Mouse (Mus musculus) thymus, postnatal 36 days (tissue): ENCODE results near the gene Gm973.

ENCODE experiments used
- DNase-seq, 2 experiments: peaks; one replicate each; pipeline ENCODE4 v3.0.0; 2022; ENCODE audit warnings: mixed read lengths in 2 of 2

The Gm973 gene

DNA sequence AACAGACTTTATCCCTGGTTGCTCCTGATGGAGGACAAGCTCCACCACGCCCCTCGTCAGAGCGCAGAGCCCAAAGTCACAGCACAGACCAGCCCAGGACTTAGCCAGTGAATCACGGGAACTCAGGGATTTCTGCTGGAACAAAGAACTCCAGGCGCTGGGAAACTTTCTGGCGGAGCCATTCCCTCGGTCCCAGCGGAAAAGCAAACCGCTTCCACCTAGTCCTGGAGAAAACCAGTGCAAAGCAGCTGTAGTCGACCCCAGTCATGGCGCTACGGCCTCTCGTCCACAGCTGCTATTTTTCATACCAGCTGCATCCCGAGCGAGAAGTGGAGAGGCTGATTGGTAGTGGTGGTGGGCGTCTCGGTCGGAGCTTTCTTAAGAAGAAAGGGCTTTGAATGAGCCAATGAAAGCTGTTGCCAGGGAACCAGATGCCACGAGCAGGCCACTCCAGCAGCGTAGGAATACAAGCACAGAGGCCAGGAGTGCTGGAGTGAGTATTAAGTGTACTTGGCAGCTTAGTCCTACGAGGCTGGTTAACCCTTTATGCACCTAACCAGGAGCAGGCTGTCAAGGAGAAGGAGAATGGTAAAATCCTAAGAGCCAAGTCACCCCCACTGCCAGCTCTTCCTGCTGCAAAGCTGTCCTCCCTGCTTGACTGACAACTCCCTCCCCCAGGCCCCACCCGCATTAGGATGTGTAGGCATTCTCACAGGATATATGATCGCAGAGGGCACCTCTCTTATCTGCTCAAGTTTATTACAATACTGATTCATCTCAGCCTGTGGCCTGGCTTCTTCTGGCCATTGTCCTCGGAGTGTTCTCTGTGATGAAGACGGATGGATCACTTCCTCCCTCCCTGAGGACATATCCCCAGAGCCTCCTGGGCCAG is at the start of gene Gm973:
TSS of gene Gm973 (plus strand) at position 239 of the 892 bp plus-strand sequence.
- no peak for DNase-seq

GRCm38 (mm10) chr1:59469170-59469569 is 46.9 kb upstream of the Gm973 start:
- no peak for DNase-seq

GRCm38 (mm10) chr1:59470766-59471165 is 45.3 kb upstream of the Gm973 start:
- no peak for DNase-seq

DNA sequence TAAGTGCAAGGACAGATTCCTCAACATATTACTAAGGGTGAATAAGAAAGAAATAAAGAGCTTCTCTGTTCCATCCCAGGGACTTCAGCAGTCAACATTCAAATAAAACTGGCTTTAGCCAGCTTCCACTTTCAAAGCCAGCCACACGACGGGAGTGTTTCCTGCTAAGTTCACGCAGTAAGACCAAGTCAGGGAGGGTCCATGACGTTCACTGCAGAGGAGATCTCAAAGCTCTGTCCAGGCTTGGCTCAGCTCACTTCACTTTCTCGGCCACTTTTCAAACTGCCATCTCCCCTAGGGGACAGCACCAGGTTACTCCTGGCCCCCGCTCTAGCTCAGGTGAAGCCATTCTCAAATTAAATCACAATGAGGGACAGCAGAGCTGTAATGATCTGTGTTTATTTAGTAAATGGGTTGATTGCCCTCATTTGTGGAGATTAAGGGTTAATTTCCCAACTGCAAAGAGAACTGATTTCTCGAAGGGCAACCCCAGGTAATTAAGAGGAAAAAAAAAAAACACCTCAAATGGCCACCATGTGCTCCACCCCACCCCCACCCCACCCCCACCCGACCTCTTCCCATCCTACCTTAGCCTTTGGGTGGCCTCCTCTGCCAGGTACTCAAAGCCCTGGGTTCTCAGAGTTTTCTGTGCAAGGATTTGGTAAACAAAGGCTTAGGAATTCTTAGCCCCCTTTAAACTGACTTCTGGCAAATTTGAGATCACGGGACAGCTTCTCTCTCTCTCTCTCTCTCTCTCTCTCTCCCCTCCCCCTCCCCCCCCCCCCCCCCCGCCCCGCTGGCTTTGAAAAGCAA is 43.5 kb upstream of the Gm973 start:
- DNase-seq, result no peak

GRCm38 (mm10) chr1:59473181-59473555 is 42.9 kb upstream of the Gm973 start:
- DNase-seq, result no peak

DNA sequence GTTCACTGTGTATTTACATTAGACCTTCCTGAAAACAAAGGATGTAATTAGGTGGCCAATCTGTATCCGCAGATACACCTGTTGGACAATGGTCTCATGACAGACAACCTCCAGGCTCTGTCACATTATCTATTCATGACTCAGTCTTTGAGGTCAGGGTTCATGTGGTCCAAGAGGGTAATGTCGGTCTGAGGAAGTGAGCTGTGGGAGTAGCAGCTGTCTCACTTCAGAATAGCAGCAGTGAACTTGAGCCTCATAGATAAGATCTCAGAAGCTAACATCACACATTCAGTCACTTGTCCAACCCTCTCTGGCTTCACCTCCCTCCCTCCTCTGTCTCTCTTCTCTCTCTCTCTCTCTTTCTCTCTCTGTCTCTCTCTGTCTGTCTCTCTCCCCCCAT is 40.4 kb upstream of the Gm973 start:
- no peak for DNase-seq

DNA sequence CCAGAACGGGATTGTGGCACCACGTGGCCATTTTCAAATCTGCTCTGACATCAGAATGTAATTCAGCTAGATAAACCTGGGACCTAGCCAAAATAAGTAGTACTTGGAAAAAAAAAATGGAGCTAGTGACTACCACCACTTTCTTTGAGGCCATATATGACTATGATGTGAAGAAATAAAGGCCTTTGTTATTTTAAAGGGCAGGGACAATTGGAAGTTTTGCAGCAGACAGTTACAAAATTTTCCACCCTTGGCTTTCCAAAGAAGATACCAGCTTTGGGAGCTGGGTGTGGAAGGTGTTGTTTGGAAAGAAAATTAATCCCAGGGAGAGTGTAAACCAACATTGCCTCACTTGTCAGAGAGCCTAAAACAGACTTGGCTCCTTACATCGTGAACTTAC is 37.2 kb upstream of the Gm973 start:
- DNase-seq, result no peak

GRCm38 (mm10) chr1:59480821-59481455 is 35.1 kb upstream of the Gm973 start:
- no peak for DNase-seq

GRCm38 (mm10) chr1:59481456-59482291 is 34.4 kb upstream of the Gm973 start:
- DNase-seq, result peak; percentile 92

DNA sequence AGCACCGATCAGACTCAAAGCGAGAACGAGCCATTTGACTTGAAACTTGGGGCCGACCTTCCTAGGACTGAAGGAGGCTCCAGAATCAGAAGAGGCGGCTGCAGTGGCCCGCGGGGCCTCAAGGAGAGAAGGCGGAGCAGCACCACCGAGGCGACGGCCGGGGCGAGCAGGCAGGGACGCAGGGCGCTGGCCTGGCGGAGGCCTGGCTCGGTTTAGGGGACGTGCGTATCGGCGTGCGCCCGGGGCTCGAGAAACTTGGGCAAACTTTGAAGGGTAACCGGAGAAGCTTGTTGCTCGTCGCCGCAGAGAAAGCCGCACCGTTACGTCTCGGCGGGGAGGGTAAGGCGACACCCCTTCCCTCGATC is 33.8 kb upstream of the Gm973 start, which contains the start of gene Fzd7:
TSS of gene Fzd7 (plus strand) at position 94 of the 365 bp plus-strand sequence.
- peak in 1 of 2 experiments; percentile 54 for DNase-seq

DNA sequence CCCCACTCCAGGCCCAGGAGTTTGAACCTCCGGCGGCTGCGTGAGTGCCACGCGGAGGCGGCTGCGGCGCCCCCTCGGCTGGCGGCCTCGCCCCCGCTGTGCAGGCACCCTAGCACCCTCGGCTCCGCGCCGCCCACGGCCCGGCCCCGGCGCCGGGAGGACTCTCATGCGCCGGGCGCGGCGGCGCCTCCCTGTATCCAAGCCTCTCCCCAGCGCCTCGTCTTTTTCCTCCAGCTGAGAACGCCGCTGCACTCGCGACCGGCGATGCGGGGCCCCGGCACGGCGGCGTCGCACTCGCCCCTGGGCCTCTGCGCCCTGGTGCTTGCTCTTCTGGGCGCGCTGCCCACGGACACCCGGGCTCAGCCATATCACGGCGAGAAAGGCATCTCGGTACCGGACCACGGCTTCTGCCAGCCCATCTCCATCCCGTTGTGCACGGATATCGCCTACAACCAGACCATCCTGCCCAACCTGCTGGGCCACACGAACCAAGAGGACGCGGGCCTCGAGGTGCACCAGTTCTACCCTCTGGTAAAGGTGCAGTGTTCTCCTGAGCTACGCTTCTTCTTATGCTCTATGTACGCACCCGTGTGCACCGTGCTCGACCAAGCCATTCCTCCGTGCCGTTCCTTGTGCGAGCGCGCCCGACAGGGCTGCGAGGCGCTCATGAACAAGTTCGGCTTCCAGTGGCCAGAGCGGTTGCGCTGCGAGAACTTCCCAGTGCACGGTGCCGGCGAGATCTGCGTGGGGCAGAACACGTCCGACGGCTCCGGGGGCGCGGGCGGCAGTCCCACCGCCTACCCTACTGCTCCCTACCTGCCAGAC is 33.2 kb upstream of the Gm973 start:
- peak; percentile 42 to 60 for DNase-seq

- DNase-seq, result peak; percentile 44 to 52
Measured at GRCm38 (mm10) chr1:59483521-59484245, 32.4 kb upstream of the Gm973 start.

DNA sequence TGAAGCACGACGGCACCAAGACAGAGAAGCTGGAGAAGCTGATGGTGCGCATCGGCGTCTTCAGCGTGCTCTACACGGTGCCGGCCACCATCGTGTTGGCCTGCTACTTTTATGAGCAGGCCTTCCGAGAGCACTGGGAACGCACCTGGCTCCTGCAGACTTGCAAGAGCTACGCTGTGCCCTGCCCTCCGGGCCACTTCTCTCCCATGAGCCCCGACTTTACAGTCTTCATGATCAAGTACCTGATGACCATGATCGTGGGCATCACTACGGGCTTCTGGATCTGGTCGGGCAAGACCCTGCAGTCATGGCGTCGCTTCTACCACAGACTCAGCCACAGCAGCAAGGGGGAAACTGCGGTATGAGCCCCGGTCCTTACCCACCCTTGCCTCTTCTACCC is 31.8 kb upstream of the Gm973 start:
- peak in 1 of 2 experiments; percentile 7 for DNase-seq

GRCm38 (mm10) chr1:59484791-59485785 is 31.0 kb upstream of the Gm973 start:
- no peak for DNase-seq

DNA sequence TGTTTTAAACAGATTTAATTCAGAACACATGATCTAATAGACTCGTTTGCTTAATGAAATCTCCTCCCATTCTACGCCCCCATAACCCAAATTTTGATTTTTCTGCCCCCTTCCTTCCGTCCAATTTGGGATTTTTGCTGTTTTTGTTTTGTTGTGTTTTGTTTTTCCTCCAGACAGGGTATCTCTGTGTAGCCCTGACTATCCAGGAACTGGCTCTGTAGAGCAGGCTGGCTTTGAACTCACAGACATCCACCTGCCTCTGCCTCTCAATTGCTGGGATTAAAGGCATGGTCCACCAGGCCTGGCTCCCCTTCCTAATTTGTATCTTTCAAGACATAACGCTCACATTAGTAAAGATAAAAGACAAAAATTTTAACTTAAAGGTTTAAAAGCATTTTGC is 30.3 kb upstream of the Gm973 start:
- no peak for DNase-seq

GRCm38 (mm10) chr1:59487651-59488051 is 28.4 kb upstream of the Gm973 start:
- no peak for DNase-seq

- DNase-seq, result no peak
Measured at GRCm38 (mm10) chr1:59488481-59488880, 27.6 kb upstream of the Gm973 start.

- no peak for DNase-seq
Measured at GRCm38 (mm10) chr1:59488991-59489390, 27.1 kb upstream of the Gm973 start.

GRCm38 (mm10) chr1:59491517-59491916 is 24.5 kb upstream of the Gm973 start:
- DNase-seq, result no peak
